Mouse (Mus musculus) neural tube, embryonic 15.5 days (tissue): Measurements from ENCODE around the gene Tnnc2. TPM values are rescaled to one million over a fixed set of nuclear protein-coding genes. Genes with fewer than 3 reads are reported as not detected.

Experiments used
- ATAC-seq: fragments of 200-750 bp; cut with Nextera tagmentation; 2 replicates; pipeline ENCODE4 v1.8.0; 2017; ENCODE audit warnings: mild to moderate bottlenecking, moderate TSS enrichment, moderate library complexity; ENCODE audit not compliant: low FRiP score
- H3K27ac ChIP-seq: fragments of 300-500 bp; sonication (generic); replicated peaks from 2 replicates; pipeline ENCODE4 v1.5.1; 2015; ENCODE audit warnings: mild to moderate bottlenecking, inconsistent platforms
- H3K27me3 ChIP-seq: fragments of 300-500 bp; sonication (generic); replicated peaks from 2 replicates; pipeline ENCODE4 v1.6.1; 2015; ENCODE audit warnings: inconsistent platforms
- H3K36me3 ChIP-seq: fragments of 300-500 bp; sonication (generic); 2 replicates; pipeline ENCODE4 v1.6.1; 2015; ENCODE audit warnings: inconsistent platforms
- H3K4me1 ChIP-seq: fragments of 300-500 bp; sonication (generic); 2 replicates; pipeline ENCODE4 v1.6.1; 2015; ENCODE audit warnings: inconsistent platforms
- H3K4me2 ChIP-seq: fragments of 300-500 bp; sonication (generic); 2 replicates; pipeline ENCODE4 v1.6.1; 2015; ENCODE audit warnings: inconsistent platforms, mild to moderate bottlenecking, moderate library complexity
- H3K4me3 ChIP-seq: fragments of 300-500 bp; sonication (generic); replicated peaks from 2 replicates; pipeline ENCODE4 v1.5.1; 2015; ENCODE audit warnings: mild to moderate bottlenecking, inconsistent platforms
- H3K9ac ChIP-seq: fragments of 300-500 bp; sonication (generic); replicated peaks from 2 replicates; pipeline ENCODE4 v1.6.1; 2015; ENCODE audit warnings: mild to moderate bottlenecking, inconsistent platforms
- H3K9me3 ChIP-seq: fragments of 300-500 bp; sonication (generic); replicated peaks from 2 replicates; pipeline ENCODE4 v1.6.1; 2016; ENCODE audit warnings: inconsistent platforms
- WGBS: fragments of 180-500 bp; shearing (Covaris S2); methylation state at CpG from one replicate; pipeline ENCODE4 v1.1.7; 2015; ENCODE audit warnings: mixed read lengths; 5-methylcytosine and 5-hydroxymethylcytosine counted together
- polyA plus RNA-seq: library from polyadenylated mRNA; unstranded; fragments of >200 nt; fragmentation: Nextera tagmentation; extraction: Ambion mirVana; gene quantifications from 2 replicates; pipeline ENCODE4 v1.2.1, GENCODE M21; 2015

Tnnc2 gene
- polyA plus RNA-seq, 1 experiment from 2014 or later = 55.6 TPM

DNA sequence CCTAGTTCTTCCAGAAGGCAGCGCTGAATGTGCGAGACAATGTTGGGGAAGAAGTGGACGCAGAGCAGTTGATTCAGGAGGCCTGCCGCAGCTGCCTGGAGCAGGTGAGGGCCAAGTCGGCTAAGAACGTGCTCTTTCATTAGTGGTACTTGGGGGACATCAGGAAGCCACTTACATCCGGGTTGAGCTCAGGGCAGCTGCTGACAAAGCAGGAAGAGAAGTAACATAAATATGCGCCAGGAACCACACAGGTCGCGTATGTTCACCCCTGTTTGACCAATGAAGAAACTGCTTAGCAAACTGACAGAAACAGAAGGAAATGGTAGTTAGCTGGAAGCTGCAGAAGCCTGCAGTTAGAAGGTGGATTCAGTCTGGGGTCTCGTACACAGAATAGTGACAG is 25.7 kb downstream of the Tnnc2 start:
- Histone ChIP-seq H3K27ac (no peak overlapping the region), H3K9me3 (no peaks in the 10 kb centered on the region), H3K4me3 (no peak overlapping the region), H3K9ac (no peak overlapping the region), H3K4me2 (no peak overlapping the region), H3K27me3 (no peaks in the 10 kb centered on the region), H3K36me3 (peaks cover 77% of the 10 kb centered on the region), H3K4me1 (0 out of 2 replicates have a peak, but pooled peaks cover 5% of the 10 kb centered on the region)
- WGBS = 83% methylated on average over 11 of the region's 11 CpGs
- no peak for ATAC-seq

DNA sequence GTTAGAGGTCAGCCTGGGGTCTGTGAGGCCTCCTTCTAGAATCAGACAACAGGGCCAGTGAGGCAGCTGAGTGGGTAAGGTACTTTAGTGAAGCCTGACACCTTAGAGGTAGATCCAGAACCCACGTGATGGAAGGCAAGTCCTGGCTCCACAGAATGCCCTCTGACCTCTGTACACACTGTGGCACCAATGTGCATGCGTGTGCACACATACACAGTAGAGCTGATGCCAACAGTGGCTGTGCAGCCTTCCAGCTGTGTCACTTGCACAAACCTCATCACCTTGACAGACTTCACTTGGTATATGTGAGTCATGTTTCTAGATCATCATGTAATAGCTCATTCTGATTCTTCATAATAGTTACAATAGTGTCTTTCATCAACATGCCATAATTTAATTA is 27.3 kb downstream of the Tnnc2 start:
- WGBS = 92% methylated on average over 2 of the region's 2 CpGs
- Histone ChIP-seq H3K4me1 (peaks cover 19% of the 10 kb centered on the region), H3K27ac (no peak overlapping the region), H3K9ac (no peak overlapping the region), H3K4me3 (no peak overlapping the region), H3K9me3 (no peaks in the 10 kb centered on the region), H3K36me3 (peaks cover 74% of the 10 kb centered on the region), H3K27me3 (no peaks in the 10 kb centered on the region), H3K4me2 (no peak overlapping the region)
- ATAC-seq = no peak

DNA sequence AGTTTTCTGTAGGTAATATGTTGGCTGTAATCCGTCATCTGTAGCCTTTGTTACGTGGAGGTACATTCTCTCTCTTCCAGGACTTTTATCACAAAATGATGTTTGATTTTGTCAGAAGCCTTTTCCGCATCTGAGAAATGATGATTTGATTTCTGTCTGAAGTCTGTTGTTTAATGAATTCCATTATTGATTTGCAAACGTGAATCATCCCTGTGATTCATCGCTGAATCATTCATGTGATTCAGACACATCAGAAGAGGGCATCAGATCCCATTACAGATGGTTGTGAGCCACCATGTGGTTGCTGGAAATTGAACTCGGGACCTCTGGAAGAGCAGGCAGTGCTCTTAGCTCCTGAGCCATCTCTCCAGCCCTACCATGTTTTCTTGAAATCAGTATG is 30.8 kb downstream of the Tnnc2 start:
- ATAC-seq = no peak
- Histone ChIP-seq H3K4me1 (peaks cover 39% of the 10 kb centered on the region), H3K4me3 (no peak overlapping the region), H3K9ac (no peak overlapping the region), H3K4me2 (no peak overlapping the region), H3K36me3 (peaks cover 40% of the 10 kb centered on the region), H3K27me3 (no peaks in the 10 kb centered on the region), H3K9me3 (no peaks in the 10 kb centered on the region), H3K27ac (no peak overlapping the region)
- 88% methylated on average over 6 of the region's 6 CpGs for WGBS

DNA sequence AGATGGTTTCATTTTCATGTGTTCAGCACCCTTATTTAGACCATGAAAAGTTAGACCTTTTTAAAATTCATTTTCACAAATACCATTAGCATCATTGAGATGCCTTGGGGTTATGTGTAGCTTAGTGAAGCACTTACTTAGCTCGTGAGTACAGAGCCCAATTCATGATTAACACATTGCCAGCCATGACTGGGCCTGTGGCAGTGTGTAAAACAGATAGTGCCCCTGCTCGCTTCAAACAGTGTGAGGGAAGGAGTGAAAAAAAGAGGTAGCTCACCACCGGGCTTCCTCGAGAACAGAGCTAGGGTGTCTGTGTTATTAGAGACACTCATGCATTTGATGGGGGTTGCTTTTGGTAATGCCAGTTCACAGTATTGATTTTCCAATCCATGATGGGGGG is 31.6 kb downstream of the Tnnc2 start:
- Histone ChIP-seq H3K4me2 (no peak overlapping the region), H3K27me3 (no peaks in the 10 kb centered on the region), H3K4me1 (peaks cover 39% of the 10 kb centered on the region), H3K9me3 (no peaks in the 10 kb centered on the region), H3K36me3 (peaks cover 34% of the 10 kb centered on the region), H3K4me3 (no peak overlapping the region), H3K9ac (no peak overlapping the region), H3K27ac (no peak overlapping the region)
- WGBS = 80% methylated on average over 4 of the region's 4 CpGs
- ATAC-seq = no peak

DNA sequence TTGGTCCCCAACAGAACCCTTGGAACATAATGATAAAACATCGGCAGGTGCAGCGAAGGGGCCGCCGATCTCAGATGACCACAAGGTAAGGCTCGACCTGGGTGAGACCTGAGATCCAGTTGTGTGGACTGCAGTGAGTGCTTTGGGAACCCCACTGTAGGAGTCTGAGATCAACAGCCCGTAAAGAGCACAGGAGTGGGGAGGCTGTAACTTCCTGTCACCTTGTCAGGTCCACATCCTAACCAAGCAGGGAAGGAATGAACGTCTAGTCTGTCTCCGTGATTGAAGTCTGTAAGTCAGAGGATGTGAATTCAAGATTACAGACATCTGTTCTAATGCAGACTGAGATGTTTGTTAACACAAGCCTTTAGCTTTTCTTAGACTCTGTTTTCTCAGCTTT is 33.1 kb downstream of the Tnnc2 start:
- H3K9me3 ChIP-seq = no peaks in the 10 kb centered on the region
- peak overlapping the region; percentile 98 for H3K9ac ChIP-seq
- no peaks in the 10 kb centered on the region for H3K27me3 ChIP-seq
- H3K4me1 ChIP-seq = peaks cover 39% of the 10 kb centered on the region
- ATAC-seq = no peak
- no peak overlapping the region for H3K27ac ChIP-seq
- 62% methylated on average over 8 of the region's 8 CpGs for WGBS
- peaks cover 22% of the 10 kb centered on the region for H3K36me3 ChIP-seq
- peak overlapping the region; percentile 74 for H3K4me2 ChIP-seq
- H3K4me3 ChIP-seq = peak overlapping the region; percentile 96

DNA sequence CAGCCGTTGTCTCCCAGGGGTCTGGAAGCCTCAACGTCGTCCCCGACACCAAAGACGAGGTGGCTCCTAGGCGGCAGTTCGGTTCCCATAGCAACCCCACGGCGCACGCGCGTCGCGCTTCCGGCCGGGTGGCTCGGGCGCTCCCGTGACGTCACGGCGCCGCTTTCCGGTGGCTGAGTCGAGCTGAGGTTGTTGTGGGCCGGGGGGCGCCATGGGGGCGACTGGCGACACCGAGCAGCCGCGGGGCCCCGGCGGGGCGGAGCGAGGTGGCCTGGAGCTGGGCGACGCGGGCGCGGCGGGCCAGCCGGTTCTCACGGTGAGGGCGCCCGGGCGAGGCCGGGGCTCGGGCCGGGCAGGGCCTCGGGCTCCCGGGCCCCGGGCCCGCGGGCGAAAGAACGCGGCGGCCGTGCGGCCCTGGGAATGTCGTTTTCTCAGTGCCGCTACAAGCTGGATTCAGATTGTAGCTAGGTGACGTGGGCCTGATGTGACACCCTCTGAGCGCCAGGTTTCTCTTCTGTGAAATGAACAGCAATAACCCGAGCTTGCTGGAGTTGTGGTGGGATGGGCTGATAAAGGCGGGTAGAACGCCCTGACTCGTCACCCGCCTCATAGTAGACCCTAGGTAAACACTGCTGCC is 33.8 kb downstream of the Tnnc2 start, which contains the start of the genes Wfdc3 and Dnttip1:
Gene Wfdc3, minus strand, starts transcription at position 89 of the 637 bp plus-strand sequence.
Gene Dnttip1, plus strand, starts transcription at position 141 of the 637 bp plus-strand sequence.
- peak within 1 kb of the TSS; percentile 96 for H3K4me3 ChIP-seq
- WGBS = under 1% methylated on average over 65 of the region's 70 CpGs
- peak; percentile 95 for ATAC-seq

DNA sequence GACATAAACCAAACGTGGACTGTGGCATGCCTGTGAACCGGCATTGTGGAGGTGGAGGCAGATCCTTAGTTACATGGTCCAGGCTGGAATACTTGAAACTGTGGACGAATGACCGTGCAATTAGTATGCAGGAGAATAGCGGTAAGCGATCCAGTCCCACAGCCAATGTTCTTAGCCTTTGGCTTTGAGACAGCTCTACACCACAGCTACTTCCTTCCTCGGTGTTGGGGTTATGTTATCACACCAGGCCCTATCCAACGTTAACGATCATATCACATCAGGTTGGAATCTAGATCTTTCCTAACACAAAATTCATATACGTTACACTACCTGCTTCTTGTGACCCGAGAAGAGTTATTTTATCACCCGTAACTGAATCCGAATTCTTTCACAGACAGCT is 34.8 kb downstream of the Tnnc2 start:
- no peaks in the 10 kb centered on the region for H3K27me3 ChIP-seq
- H3K4me2 ChIP-seq = peak overlapping the region; percentile 74
- H3K9me3 ChIP-seq = no peaks in the 10 kb centered on the region
- H3K27ac ChIP-seq = no peak overlapping the region
- 73% methylated on average over 13 of the region's 13 CpGs for WGBS
- H3K36me3 ChIP-seq = peaks cover 14% of the 10 kb centered on the region
- peak overlapping the region; percentile 98 for H3K9ac ChIP-seq
- peak overlapping the region; percentile 96 for H3K4me3 ChIP-seq
- ATAC-seq = no peak
- H3K4me1 ChIP-seq = peaks cover 38% of the 10 kb centered on the region

More for the DNA sequence above, 33.8 kb downstream of the Tnnc2 start, which contains the start of the genes Wfdc3 and Dnttip1:
- Histone ChIP-seq H3K9me3 (no peaks in the 10 kb centered on the region), H3K4me2 (peak within 1 kb of the TSS; percentile 74), H3K36me3 (peaks cover 18% of the 10 kb centered on the region), H3K27ac (peak within 1 kb of the TSS; percentile 76), H3K4me1 (peaks cover 39% of the 10 kb centered on the region), H3K9ac (peak within 1 kb of the TSS; percentile 98), H3K27me3 (no peaks in the 10 kb centered on the region)

DNA sequence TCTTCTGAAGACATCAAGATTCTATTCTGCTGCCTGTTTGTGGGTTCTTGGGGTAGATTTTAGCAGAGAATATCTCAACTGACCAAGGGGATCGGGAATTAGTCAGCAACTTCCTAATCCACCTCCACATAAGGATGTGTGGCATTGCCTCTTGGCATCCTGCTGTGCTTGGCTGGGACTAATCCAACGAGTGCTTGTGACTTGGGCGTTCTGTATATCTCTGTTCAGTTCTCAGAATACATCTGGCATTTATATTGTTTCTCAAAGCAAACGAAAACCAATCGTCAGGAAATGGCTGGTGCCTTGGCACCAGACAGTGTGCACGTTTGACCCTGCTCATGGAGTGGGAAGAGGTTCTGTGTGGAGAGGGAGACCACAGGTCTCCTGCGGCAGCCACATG is 39.9 kb downstream of the Tnnc2 start:
- Histone ChIP-seq H3K27ac (no peak overlapping the region), H3K9me3 (no peaks in the 10 kb centered on the region), H3K4me1 (peaks cover 1% of the 10 kb centered on the region), H3K4me3 (no peak overlapping the region), H3K36me3 (no peaks in the 10 kb centered on the region), H3K9ac (no peak overlapping the region), H3K4me2 (no peak overlapping the region), H3K27me3 (no peaks in the 10 kb centered on the region)
- no peak for ATAC-seq
- WGBS = 71% methylated on average over 7 of the region's 7 CpGs

DNA sequence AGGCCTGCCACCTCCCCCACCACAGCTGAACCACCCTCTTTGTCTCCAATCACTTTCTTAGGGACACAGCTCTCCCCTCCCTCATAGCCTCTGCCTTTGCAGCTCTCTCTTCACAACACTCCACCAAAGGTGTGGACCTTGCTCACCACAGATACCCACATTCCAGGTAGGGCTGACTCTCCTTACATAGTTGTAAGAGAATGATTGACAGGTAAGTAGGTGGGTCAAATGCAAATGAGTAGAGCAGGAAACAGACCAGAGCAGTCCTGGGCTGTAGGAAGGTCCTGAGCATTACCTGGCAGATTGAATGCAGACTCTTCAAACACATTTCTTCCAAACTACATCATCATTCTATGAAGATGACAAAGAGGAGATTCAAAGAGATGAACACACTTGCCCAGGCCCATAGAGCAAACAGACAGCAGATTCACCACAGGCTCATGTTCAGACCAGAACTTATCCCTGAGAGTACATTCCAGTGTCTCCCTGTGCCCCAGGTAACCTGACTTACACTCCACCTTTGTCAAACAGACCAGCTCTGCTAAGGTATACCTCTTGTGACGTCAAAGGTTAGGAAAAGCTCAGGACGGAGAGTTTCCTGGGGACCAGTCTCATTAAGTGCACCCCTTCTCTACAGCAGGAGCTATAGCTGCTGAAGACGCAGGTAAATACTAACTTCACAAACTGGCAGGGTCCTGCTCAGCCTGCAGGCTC is 42.2 kb downstream of the Tnnc2 start:
- no peak overlapping the region for H3K27ac ChIP-seq
- H3K4me2 ChIP-seq = no peak overlapping the region
- no peak for ATAC-seq
- no peaks in the 10 kb centered on the region for H3K4me1 ChIP-seq
- 76% methylated on average over 3 of the region's 3 CpGs for WGBS
- no peak overlapping the region for H3K4me3 ChIP-seq
- H3K9me3 ChIP-seq = no peaks in the 10 kb centered on the region
- no peaks in the 10 kb centered on the region for H3K27me3 ChIP-seq
- H3K9ac ChIP-seq = no peak overlapping the region
- no peaks in the 10 kb centered on the region for H3K36me3 ChIP-seq

DNA sequence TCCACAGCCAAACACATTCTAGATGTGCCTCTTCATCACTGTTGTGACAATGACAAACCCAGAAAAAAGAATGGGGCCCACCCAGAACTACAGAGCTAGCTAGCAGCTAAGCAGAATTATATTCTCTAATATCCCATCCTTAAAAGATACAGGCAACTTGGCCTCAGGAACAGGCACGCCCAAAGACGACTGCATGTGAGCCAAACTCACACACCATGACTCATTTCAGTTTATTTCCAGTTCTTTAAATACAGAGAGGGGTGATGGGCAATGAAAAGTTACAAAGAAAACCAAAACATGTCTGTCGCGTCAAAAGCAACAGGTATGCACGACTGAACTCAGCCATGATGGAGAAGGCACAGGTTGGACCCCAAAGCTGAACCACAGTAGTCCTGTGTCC is 44.3 kb downstream of the Tnnc2 start:
- H3K36me3 ChIP-seq = no peaks in the 10 kb centered on the region
- no peak overlapping the region for H3K4me3 ChIP-seq
- H3K4me1 ChIP-seq = no peaks in the 10 kb centered on the region
- H3K27ac ChIP-seq = no peak overlapping the region
- no peaks in the 10 kb centered on the region; the same call in 1 of the 2 replicates for H3K27me3 ChIP-seq
- H3K4me2 ChIP-seq = no peak overlapping the region
- no peaks in the 10 kb centered on the region for H3K9me3 ChIP-seq
- 88% methylated on average over 5 of the region's 5 CpGs for WGBS
- no peak for ATAC-seq
- H3K9ac ChIP-seq = no peak overlapping the region

DNA sequence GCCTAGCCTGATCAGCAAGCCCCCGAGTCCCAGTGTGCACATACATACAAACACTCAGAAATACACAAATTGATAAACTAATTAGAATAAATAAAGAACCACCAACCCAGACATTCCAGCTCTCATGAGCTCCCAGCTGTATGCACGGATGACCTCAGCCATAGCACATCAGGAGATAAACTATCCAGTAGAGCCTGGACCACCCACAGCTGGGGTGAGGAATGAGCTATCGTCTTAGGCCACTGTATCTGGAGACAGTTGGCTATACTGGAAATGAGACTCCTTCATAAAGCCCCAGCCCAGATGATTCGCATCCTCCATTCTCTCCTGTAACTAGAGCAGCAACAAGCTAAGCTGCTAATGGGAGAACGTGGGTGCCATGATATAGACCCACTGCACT is 44.9 kb downstream of the Tnnc2 start:
- no peaks in the 10 kb centered on the region for H3K36me3 ChIP-seq
- H3K27ac ChIP-seq = no peak overlapping the region
- no peak overlapping the region for H3K4me3 ChIP-seq
- no peak for ATAC-seq
- H3K9me3 ChIP-seq = no peaks in the 10 kb centered on the region
- WGBS = 89% methylated on average over 5 of the region's 5 CpGs
- no peaks in the 10 kb centered on the region; the same call in 1 of the 2 replicates for H3K27me3 ChIP-seq
- no peaks in the 10 kb centered on the region for H3K4me1 ChIP-seq
- H3K9ac ChIP-seq = no peak overlapping the region
- H3K4me2 ChIP-seq = no peak overlapping the region

DNA sequence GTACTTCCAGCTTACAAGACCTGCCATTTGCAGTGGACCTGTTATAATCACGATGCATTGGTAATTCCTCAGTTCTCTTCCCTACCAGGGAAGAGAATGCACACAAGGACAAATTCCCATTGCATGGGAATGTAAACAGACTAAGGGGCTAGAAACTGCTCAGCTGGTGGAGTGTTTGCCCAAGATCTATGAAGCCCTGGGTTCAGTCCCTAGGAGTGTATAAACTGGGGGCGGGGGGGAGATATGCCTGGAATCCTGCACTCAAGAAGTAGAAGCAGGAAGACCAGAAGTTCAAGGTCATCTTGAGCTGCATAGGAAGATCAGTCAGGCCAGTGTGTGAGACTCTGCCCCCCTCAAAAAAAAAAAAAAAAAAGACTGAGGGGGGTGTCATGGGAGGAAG is 46.5 kb downstream of the Tnnc2 start:
- Histone ChIP-seq H3K4me1 (no peaks in the 10 kb centered on the region), H3K4me2 (no peak overlapping the region), H3K4me3 (no peak overlapping the region), H3K27ac (no peak overlapping the region), H3K36me3 (no peaks in the 10 kb centered on the region), H3K27me3 (no peaks in the 10 kb centered on the region; the same call in 1 of the 2 replicates), H3K9ac (no peak overlapping the region), H3K9me3 (no peaks in the 10 kb centered on the region)
- no peak for ATAC-seq
- WGBS = 85% methylated on average over 2 of the region's 2 CpGs
